Mouse (Mus musculus): ENCODE measurements around the gene Gm45837.

The Gm45837 gene

GRCm38 (mm10) chr7:101465392-101465791 is 54.7 kb downstream of the Gm45837 start:
- no peak for DNase-seq (ENCODE audit: low spot score in 2 of 2)

GRCm38 (mm10) chr7:101465850-101466580 is 55.3 kb downstream of the Gm45837 start:
- no peak for DNase-seq (ENCODE audit: low spot score in 2 of 2)

- DNase-seq (ENCODE audit: low spot score in 2 of 2), result no peak
Observed at GRCm38 (mm10) chr7:101466581-101467081, 55.9 kb downstream of the Gm45837 start.

- no peak for DNase-seq (ENCODE audit: low spot score in 2 of 2)
Observed at GRCm38 (mm10) chr7:101471423-101471822, 60.7 kb downstream of the Gm45837 start.

GRCm38 (mm10) chr7:101471968-101472480 is 61.3 kb downstream of the Gm45837 start:
- no peak for DNase-seq (ENCODE audit: low spot score in 2 of 2)

- DNase-seq (ENCODE audit: low spot score in 2 of 2), result no peak
Observed at GRCm38 (mm10) chr7:101472598-101473558, 62.2 kb downstream of the Gm45837 start.

GRCm38 (mm10) chr7:101474399-101474811 is 63.7 kb downstream of the Gm45837 start:
- DNase-seq (ENCODE audit: low spot score in 2 of 2), result no peak

- peak in 1 of 2 experiments; percentile 65 for DNase-seq (ENCODE audit: low spot score in 2 of 2)
Observed at GRCm38 (mm10) chr7:101476028-101476427, 65.3 kb downstream of the Gm45837 start.

- DNase-seq (ENCODE audit: low spot score in 2 of 2), result no peak
Observed at GRCm38 (mm10) chr7:101476493-101476892, 65.8 kb downstream of the Gm45837 start.

- no peak for DNase-seq (ENCODE audit: low spot score in 2 of 2)
Observed at GRCm38 (mm10) chr7:101477200-101477599, 66.5 kb downstream of the Gm45837 start.

GRCm38 (mm10) chr7:101478099-101478498 is 67.4 kb downstream of the Gm45837 start:
- DNase-seq (ENCODE audit: low spot score in 2 of 2), result no peak

GRCm38 (mm10) chr7:101479841-101480240 is 69.2 kb downstream of the Gm45837 start:
- no peak for DNase-seq (ENCODE audit: low spot score in 2 of 2)

GRCm38 (mm10) chr7:101480671-101481070 is 70.0 kb downstream of the Gm45837 start:
- DNase-seq (ENCODE audit: low spot score in 2 of 2), result no peak

- no peak for DNase-seq (ENCODE audit: low spot score in 2 of 2)
Observed at GRCm38 (mm10) chr7:101481872-101482498, 71.3 kb downstream of the Gm45837 start.

- peak; percentile 67 to 75 for DNase-seq (ENCODE audit: low spot score in 2 of 2)
Observed at GRCm38 (mm10) chr7:101482499-101483081, 71.9 kb downstream of the Gm45837 start.

GRCm38 (mm10) chr7:101483498-101484115 is 72.9 kb downstream of the Gm45837 start:
- DNase-seq (ENCODE audit: low spot score in 2 of 2), result no peak

- DNase-seq (ENCODE audit: low spot score in 2 of 2), result no peak
Observed at GRCm38 (mm10) chr7:101487102-101487501, 76.4 kb downstream of the Gm45837 start.

GRCm38 (mm10) chr7:101490952-101491351 is 80.3 kb downstream of the Gm45837 start:
- DNase-seq (ENCODE audit: low spot score in 2 of 2), result no peak

GRCm38 (mm10) chr7:101498385-101498784 is 87.7 kb downstream of the Gm45837 start:
- DNase-seq (ENCODE audit: low spot score in 2 of 2), result no peak

- no peak for DNase-seq (ENCODE audit: low spot score in 2 of 2)
Observed at GRCm38 (mm10) chr7:101499251-101499650, 88.6 kb downstream of the Gm45837 start.

- no peak for DNase-seq (ENCODE audit: low spot score in 2 of 2)
Observed at GRCm38 (mm10) chr7:101499701-101500100, 89.0 kb downstream of the Gm45837 start.
